Mouse (Mus musculus) splenic B cell, adult 2 months (primary cell): ENCODE measurements around the gene Cldn24.

Source experiments
- DNase-seq: peaks from one replicate; pipeline ENCODE4 v3.0.0-alpha.2; 2011; ENCODE audit warnings: low read depth, low spot score
- H3K27me3 ChIP-seq: 2 replicates; pipeline ENCODE4 v1.6.1; 2012; ENCODE audit warnings: mild to moderate bottlenecking, low read length, moderate library complexity, mixed read lengths; ENCODE audit not compliant: control insufficient read depth, poor library complexity, insufficient read depth, severe bottlenecking
- H3K36me3 ChIP-seq: 2 replicates; pipeline ENCODE4 v1.6.1; 2012; ENCODE audit warnings: mild to moderate bottlenecking, low read length, moderate library complexity, mixed read lengths; ENCODE audit not compliant: control insufficient read depth, poor library complexity, insufficient read depth, severe bottlenecking

Cldn24 gene

DNA sequence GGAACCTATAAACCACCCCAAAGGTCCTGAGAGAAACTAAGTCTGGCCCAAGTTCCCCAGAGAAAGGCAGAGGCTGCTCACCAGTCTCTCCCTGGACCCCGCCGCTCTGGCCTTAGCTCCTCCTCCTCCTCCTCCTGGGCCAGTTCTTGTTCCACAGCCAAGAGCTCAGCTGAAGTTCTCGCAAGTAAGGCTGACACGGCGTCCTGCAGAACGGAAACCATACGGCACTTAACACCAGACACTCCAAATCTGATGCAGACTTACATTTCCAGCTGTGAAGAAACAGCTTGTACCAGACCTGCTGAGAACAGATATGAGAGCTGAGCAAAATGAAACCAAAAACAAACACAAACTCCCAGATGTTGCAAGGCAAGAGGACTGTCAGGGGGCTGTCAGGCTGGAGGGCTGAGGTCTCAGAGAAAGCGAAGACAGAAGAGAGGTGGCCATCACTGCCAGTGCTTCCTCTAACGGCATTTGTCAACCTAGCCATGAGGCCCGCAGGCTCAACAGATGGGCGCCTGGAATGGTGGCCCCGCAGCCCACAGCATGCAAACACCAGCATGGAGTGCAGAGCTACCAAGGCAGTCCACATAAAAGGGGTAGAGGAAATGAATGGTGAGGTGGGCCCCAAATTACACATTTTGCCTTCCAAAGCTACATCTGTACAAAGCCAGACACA is 30.0 kb downstream of the Cldn24 start:
- DNase-seq: peak; percentile 3
- Histone ChIP-seq H3K36me3 (no peaks in the 10 kb centered on the region), H3K27me3 (no peaks in the 10 kb centered on the region)

DNA sequence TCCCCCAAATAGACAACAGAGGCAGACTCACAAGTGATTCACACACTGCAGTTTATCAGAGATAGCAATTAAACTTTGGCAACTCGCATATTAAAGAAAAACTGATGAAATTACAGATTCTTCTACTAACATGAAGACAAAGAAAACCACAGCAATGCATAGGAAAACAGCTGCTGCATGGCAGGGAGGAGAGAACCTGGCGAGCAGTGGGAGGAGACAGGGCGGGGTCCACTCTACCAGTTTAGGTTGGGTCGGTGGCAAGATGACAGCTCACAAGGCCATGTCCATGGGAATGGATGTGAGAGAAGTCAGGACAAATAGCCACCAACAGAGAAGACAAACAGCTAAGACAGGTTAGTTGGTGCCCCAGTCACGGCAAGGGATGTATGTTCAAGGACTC is 30.8 kb downstream of the Cldn24 start:
- no peaks in the 10 kb centered on the region for H3K36me3 ChIP-seq
- DNase-seq: no peak
- no peaks in the 10 kb centered on the region for H3K27me3 ChIP-seq

DNA sequence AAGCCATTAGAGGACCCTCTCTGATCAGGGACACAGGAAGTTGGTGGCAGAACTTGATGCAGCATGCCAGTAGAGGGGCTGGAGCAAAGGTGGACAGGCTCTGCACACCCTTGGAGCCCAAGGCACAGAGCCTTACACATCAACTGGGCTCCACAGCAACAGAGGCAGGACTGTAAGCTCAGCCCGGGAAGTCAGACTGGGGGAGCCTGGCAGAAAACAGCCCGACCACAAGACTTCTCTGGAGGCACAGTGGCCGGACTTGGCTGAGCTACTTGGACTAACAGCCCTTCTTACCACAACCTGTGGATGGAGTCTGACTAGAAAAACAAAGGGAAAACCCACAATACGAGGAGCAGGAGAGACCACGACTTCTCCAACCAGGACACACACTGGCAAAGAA is 31.4 kb downstream of the Cldn24 start:
- H3K27me3 ChIP-seq: no peaks in the 10 kb centered on the region
- no peak for DNase-seq
- no peaks in the 10 kb centered on the region for H3K36me3 ChIP-seq

DNA sequence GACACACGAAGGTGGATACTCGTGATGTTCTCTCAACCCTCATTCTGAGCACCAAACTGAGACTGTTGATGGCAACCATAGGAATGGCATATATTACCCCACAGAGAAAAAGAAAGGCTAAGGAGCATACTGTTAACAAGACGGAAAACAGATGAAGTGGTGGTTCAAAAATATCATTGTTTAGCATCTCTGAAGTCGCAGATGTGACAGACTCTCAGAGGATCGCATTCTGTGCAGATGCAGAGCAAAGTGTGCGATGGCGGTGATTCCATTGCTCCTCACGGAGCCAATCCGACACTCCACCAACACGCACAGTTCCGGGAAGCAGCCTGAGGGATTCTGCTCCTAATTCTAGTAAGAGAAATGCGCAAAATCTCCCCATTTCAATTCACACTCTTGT is 37.3 kb downstream of the Cldn24 start:
- no peak for DNase-seq
- no peaks in the 10 kb centered on the region for H3K36me3 ChIP-seq
- no peaks in the 10 kb centered on the region for H3K27me3 ChIP-seq

DNA sequence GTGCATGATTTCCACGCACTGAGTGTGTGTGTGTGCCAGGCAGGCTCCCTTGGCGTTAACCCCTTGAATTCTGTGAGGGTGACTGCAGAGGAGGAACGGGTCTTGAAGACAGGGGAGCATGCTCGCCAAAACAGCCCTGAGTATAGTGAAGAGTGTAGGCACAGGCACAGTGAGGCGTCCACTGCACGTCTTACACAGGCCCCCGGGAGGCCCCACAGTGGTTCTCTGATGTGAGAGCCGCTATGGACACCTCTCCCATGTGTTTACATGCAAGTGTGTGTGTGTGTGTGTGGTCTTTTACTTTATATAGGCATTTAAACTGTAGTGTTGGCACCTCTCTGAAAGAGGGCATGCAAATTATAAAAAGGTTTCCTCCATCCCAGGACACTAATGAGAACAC is 44.6 kb downstream of the Cldn24 start:
- DNase-seq: no peak
- no peaks in the 10 kb centered on the region for H3K36me3 ChIP-seq
- no peaks in the 10 kb centered on the region for H3K27me3 ChIP-seq

DNA sequence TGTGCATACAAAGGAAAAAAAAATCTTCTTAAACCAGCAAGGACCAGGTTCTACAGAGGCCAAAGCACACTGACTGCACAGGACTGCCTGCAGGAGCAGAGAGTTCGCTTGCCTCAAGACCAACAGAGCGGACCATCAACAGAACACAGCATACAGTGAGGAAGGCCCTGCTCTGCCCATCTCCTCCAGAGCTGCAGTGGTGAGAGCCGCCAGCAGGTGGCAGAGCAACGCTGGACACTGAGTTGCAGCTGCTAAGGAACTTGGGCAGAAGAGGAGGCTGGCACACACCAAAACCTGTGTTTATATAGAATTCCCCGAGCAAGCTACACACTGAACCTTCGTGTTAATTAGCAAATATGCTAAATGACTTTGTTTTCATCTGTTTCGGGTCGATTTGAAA is 45.1 kb downstream of the Cldn24 start:
- no peaks in the 10 kb centered on the region for H3K36me3 ChIP-seq
- peak; percentile 82 for DNase-seq
- H3K27me3 ChIP-seq: no peaks in the 10 kb centered on the region
